Mouse (Mus musculus): ENCODE data around the gene Plau. TPM values are rescaled to one million over a fixed set of nuclear protein-coding genes. Genes with fewer than 3 reads are reported as not detected.

Gene Plau
- polyA plus RNA-seq, 2 experiments, result 3.1 to 9.1 TPM

DNA sequence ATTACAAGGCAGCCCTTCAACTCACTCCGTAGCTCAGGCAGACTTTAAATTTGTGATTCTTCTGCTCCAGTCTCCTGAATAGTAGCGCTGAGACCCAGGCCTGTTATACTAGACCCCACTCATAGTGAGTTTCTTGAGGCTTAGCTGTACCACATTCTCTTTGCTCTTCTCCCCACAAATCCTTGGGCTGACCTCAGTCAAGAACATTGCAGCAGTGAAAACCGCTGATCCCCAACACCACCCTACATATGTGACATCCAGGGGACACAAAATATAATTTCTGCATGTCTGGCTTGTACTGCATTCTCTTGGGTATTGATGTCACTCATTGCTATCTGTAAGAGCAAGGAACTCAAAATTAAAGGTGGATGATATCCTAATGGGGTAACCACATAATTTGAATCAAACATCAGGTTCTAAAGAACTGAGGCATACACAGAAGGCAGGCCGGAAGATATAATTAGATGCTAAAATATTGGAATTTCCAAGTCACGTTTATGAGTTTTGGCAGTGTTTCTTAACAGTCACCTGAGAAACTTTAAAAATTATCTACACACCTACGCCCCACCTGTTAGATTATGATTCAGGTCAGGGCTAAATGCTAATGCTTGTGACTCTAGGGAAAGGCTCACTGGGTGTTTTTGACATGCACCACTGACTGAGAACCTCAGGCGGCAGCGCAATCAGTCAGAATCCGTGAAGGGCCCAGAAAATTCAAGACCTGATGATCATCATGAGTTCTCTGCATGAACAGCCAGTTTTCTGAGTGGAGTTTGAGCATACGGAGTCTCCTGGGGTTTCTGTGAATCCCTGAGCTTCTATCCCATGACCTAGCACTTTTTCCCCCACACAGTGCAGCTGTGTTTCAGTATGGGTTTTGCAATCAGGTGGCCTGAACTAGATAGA lies 8.5 kb downstream of the Plau start:
- Histone ChIP-seq H3K9ac (ENCODE audit: low read depth, low read length, severe bottlenecking) (no peak overlapping the region), H3K27ac (replicated peaks; ENCODE audit: low read depth, low read length) (0 out of 2 replicates have a peak overlapping the region, but pooled peaks have one; percentile 9), H3K27me3 (ENCODE audit: control insufficient read depth, insufficient read depth, low read length) (no peaks in the 10 kb centered on the region), H3K4me1 (ENCODE audit: control insufficient read depth, insufficient read depth, low read length) (peaks cover 3% of the 10 kb centered on the region; the same call in 1 of the 2 replicates), H3K36me3 (ENCODE audit: control insufficient read depth, insufficient read depth, low read length) (no peaks in the 10 kb centered on the region), H3K4me3 (replicated peaks; ENCODE audit: low read length) (no peak overlapping the region), H3K9me3 (ENCODE audit: control insufficient read depth, low read length) (no peaks in the 10 kb centered on the region), H3K4me2 (replicated peaks; ENCODE audit: low read depth, low read length, severe bottlenecking) (no peak overlapping the region)
- WGBS, result 78% methylated on average over 10 of the region's 10 CpGs
- no peak for ATAC-seq (ENCODE audit: low FRiP score, low read depth)
- no peak for TF ChIP-seq POLR2A (IDR thresholded peaks at IDR 0.05; ENCODE audit: borderline replicate concordance, extremely low read depth, insufficient read depth, insufficient read length)
- no peak for DNase-seq (ENCODE audit: low spot score)

DNA sequence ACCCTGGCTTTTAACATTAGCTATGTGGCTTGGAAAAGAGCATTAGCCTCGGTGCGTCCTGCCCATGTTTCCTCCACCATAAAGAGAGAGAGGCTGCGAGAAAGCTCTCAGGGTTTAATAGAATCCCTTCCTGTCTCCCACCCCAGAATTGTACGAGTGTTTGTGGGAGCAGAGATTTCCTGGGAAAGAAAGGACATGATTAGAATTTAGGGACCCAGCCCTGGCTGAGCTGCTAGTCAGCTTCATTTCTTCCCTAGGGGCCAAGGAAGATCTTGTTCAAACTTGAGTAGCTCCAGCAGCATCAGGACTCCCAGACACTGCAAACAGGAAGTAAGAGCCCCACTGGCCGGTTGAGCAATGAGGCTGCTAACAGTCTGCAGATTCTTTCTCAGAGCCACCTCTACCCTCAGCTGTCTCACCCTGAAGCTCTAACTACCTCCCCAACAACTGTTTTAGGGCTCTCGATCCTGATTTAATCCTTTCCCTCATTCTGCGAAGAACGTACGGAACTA lies 9.2 kb downstream of the Plau start:
- DNase-seq (ENCODE audit: low spot score) (peak; percentile 38), ATAC-seq (ENCODE audit: low FRiP score, low read depth) (no peak)
- H3K4me2 ChIP-seq (replicated peaks; ENCODE audit: low read depth, low read length, severe bottlenecking), result no peak overlapping the region
- H3K4me1 ChIP-seq (ENCODE audit: control insufficient read depth, insufficient read depth, low read length), result peaks cover 3% of the 10 kb centered on the region; the same call in 1 of the 2 replicates
- no peaks in the 10 kb centered on the region for H3K9me3 ChIP-seq (ENCODE audit: control insufficient read depth, low read length)
- TF ChIP-seq POLR2A (IDR thresholded peaks at IDR 0.05; ENCODE audit: borderline replicate concordance, extremely low read depth, insufficient read depth, insufficient read length), result no peak
- H3K4me3 ChIP-seq (replicated peaks; ENCODE audit: low read length), result no peak overlapping the region
- WGBS, result 46% methylated on average over 9 of the region's 9 CpGs
- no peaks in the 10 kb centered on the region for H3K27me3 ChIP-seq (ENCODE audit: control insufficient read depth, insufficient read depth, low read length)
- H3K27ac ChIP-seq (replicated peaks; ENCODE audit: low read depth, low read length), result 0 out of 2 replicates have a peak overlapping the region, but pooled peaks have one; percentile 9
- H3K9ac ChIP-seq (ENCODE audit: low read depth, low read length, severe bottlenecking), result no peak overlapping the region
- H3K36me3 ChIP-seq (ENCODE audit: control insufficient read depth, insufficient read depth, low read length), result no peaks in the 10 kb centered on the region

DNA sequence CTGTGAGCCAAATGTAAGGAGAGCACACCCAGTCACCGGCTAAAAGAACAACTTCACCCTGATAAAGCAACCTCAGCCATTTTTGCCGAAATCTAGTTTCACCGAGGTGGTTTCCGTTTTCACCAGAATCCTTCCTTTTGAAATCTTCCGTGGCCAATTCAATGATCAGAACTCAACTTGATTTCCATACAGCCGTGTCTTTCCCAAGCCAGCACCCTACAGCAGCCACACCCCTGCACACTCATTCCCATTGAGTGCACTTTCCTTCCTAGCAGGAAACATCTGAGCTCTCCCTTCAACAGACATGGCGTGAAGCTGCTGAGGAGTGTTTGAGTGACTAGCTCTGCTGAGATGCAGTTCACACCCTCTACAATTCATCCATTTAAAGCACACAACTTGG lies 9.8 kb downstream of the Plau start:
- H3K27ac ChIP-seq (replicated peaks; ENCODE audit: low read depth, low read length), result no peak overlapping the region
- no peak overlapping the region for H3K4me3 ChIP-seq (replicated peaks; ENCODE audit: low read length)
- no peak for TF ChIP-seq POLR2A (IDR thresholded peaks at IDR 0.05; ENCODE audit: borderline replicate concordance, extremely low read depth, insufficient read depth, insufficient read length)
- H3K9me3 ChIP-seq (ENCODE audit: control insufficient read depth, low read length), result no peaks in the 10 kb centered on the region
- WGBS, result 75% methylated on average over 7 of the region's 7 CpGs
- H3K9ac ChIP-seq (ENCODE audit: low read depth, low read length, severe bottlenecking), result no peak overlapping the region
- H3K4me2 ChIP-seq (replicated peaks; ENCODE audit: low read depth, low read length, severe bottlenecking), result no peak overlapping the region
- no peaks in the 10 kb centered on the region for H3K27me3 ChIP-seq (ENCODE audit: control insufficient read depth, insufficient read depth, low read length)
- H3K4me1 ChIP-seq (ENCODE audit: control insufficient read depth, insufficient read depth, low read length), result peaks cover 3% of the 10 kb centered on the region; the same call in 1 of the 2 replicates
- H3K36me3 ChIP-seq (ENCODE audit: control insufficient read depth, insufficient read depth, low read length), result no peaks in the 10 kb centered on the region
- ATAC-seq (ENCODE audit: low FRiP score, low read depth) (no peak), DNase-seq (ENCODE audit: low spot score) (no peak)

DNA sequence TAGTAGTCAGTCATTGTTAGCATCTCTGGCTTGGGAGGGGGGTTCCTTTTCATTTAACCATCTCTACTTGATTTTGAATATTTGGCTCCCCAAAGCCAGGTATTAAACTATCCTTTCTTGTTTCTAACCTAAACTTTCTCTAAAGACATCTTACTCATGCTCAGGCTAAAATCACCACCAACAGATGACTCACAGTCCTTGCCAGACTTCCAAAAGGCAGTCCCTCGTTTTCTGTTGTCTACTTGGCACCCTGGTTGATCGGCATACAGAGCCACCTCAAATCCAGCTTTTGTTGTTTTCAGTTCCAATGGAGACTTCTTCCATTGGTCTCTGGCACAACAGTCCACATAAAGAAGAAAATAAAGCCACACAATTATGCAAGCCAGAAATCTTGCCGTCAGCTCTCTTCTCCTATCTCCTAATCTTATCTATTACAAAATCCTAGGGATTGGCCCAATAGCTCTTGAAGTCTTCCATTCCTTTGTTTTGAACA lies 11.2 kb downstream of the Plau start:
- no peak overlapping the region for H3K9ac ChIP-seq (ENCODE audit: low read depth, low read length, severe bottlenecking)
- no peak overlapping the region for H3K4me3 ChIP-seq (replicated peaks; ENCODE audit: low read length)
- H3K9me3 ChIP-seq (ENCODE audit: control insufficient read depth, low read length), result no peaks in the 10 kb centered on the region
- 87% methylated on average over 3 of the region's 3 CpGs for WGBS
- no peak overlapping the region for H3K4me2 ChIP-seq (replicated peaks; ENCODE audit: low read depth, low read length, severe bottlenecking)
- no peak for TF ChIP-seq POLR2A (IDR thresholded peaks at IDR 0.05; ENCODE audit: borderline replicate concordance, extremely low read depth, insufficient read depth, insufficient read length)
- ATAC-seq (ENCODE audit: low FRiP score, low read depth), result no peak
- peaks cover 3% of the 10 kb centered on the region; the same call in 1 of the 2 replicates for H3K4me1 ChIP-seq (ENCODE audit: control insufficient read depth, insufficient read depth, low read length)
- H3K27ac ChIP-seq (replicated peaks; ENCODE audit: low read depth, low read length), result no peak overlapping the region
- H3K27me3 ChIP-seq (ENCODE audit: control insufficient read depth, insufficient read depth, low read length), result no peaks in the 10 kb centered on the region
- no peaks in the 10 kb centered on the region for H3K36me3 ChIP-seq (ENCODE audit: control insufficient read depth, insufficient read depth, low read length)
- no peak for DNase-seq (ENCODE audit: low spot score)

DNA sequence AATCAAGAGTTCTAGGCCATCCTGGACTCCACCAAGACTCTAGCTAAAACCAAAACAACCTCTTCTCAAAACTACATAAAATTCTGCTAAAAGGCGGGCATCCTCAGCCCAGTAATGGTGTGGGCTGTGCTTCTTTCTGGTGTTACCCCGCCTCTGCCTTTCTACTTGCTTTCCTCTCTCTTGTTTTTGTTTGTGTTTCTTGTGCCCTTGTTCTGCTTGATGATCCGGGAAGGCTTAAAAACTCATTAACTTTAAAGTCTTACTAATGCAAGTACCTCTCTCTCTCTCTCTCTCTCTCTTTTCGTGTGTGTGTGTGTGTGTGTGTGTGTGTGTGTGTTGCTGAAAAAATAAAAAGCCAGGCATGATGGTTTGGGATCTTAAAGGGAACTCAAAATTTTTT lies 13.3 kb downstream of the Plau start:
- H3K9ac ChIP-seq (ENCODE audit: low read depth, low read length, severe bottlenecking), result no peak overlapping the region
- no peak overlapping the region for H3K4me2 ChIP-seq (replicated peaks; ENCODE audit: low read depth, low read length, severe bottlenecking)
- 64% methylated on average over 4 of the region's 4 CpGs for WGBS
- no peaks in the 10 kb centered on the region for H3K27me3 ChIP-seq (ENCODE audit: control insufficient read depth, insufficient read depth, low read length)
- H3K36me3 ChIP-seq (ENCODE audit: control insufficient read depth, insufficient read depth, low read length), result no peaks in the 10 kb centered on the region
- no peak overlapping the region for H3K27ac ChIP-seq (replicated peaks; ENCODE audit: low read depth, low read length)
- H3K9me3 ChIP-seq (ENCODE audit: control insufficient read depth, low read length), result no peaks in the 10 kb centered on the region
- ATAC-seq (ENCODE audit: low FRiP score, low read depth) (no peak), DNase-seq (ENCODE audit: low spot score) (no peak)
- peaks cover 3% of the 10 kb centered on the region; the same call in 1 of the 2 replicates for H3K4me1 ChIP-seq (ENCODE audit: control insufficient read depth, insufficient read depth, low read length)
- no peak for TF ChIP-seq POLR2A (IDR thresholded peaks at IDR 0.05; ENCODE audit: borderline replicate concordance, extremely low read depth, insufficient read depth, insufficient read length)
- H3K4me3 ChIP-seq (replicated peaks; ENCODE audit: low read length), result no peak overlapping the region
